Mouse (Mus musculus) embryonic facial prominence, embryonic 12.5 days (tissue): ENCODE data around the gene F3. TPM values are rescaled to one million over a fixed set of nuclear protein-coding genes. Genes with fewer than 3 reads are reported as not detected.
"Not testable (repeated sequence)": the region's sequence is repeated elsewhere in the genome, so short reads cannot be mapped to it uniquely, and the experiment has no call there.

Experiments used
- ATAC-seq: fragments of 200-750 bp; cut with Nextera tagmentation; 2 replicates; pipeline ENCODE4 v1.8.0; 2017; ENCODE audit not compliant: insufficient number of reproducible peaks, insufficient read depth, low FRiP score, low TSS enrichment
- H3K27ac ChIP-seq: fragments of 300-500 bp; sonication (generic); 2 replicates; pipeline ENCODE4 v1.5.1; 2016; ENCODE audit warnings: mild to moderate bottlenecking
- H3K27me3 ChIP-seq: fragments of 300-500 bp; sonication (generic); 2 replicates; pipeline ENCODE4 v1.6.1; 2016; ENCODE audit warnings: mild to moderate bottlenecking, moderate library complexity
- H3K36me3 ChIP-seq: fragments of 300-500 bp; sonication (generic); 2 replicates; pipeline ENCODE4 v1.6.1; 2016; ENCODE audit warnings: mild to moderate bottlenecking
- H3K4me1 ChIP-seq: fragments of 300-500 bp; sonication (generic); 2 replicates; pipeline ENCODE4 v1.6.1; 2016
- H3K4me2 ChIP-seq: fragments of 300-500 bp; sonication (generic); replicated peaks from 2 replicates; pipeline ENCODE4 v1.6.1; 2016; ENCODE audit warnings: mild to moderate bottlenecking, moderate library complexity
- H3K4me3 ChIP-seq: fragments of 300-500 bp; sonication (generic); 2 replicates; pipeline ENCODE4 v1.5.1; 2016; ENCODE audit warnings: mild to moderate bottlenecking
- H3K9ac ChIP-seq: fragments of 300-500 bp; sonication (generic); 2 replicates; pipeline ENCODE4 v1.6.1; 2016; ENCODE audit warnings: mild to moderate bottlenecking, moderate library complexity
- H3K9me3 ChIP-seq: fragments of 300-500 bp; sonication (generic); 2 replicates; pipeline ENCODE4 v1.6.1; 2016; ENCODE audit warnings: mild to moderate bottlenecking, moderate library complexity
- WGBS: fragments of 180-500 bp; shearing (Covaris S2); methylation state at CpG from one replicate; pipeline ENCODE4 v1.1.7; 2016; 5-methylcytosine and 5-hydroxymethylcytosine counted together
- polyA plus RNA-seq: library from polyadenylated mRNA; unstranded; fragments of >200 nt; fragmentation: Nextera tagmentation; extraction: Ambion mirVana; gene quantifications from 2 replicates; pipeline ENCODE4 v1.2.1, GENCODE M21; 2016

F3 gene
- polyA plus RNA-seq, 1 experiment from 2014 or later = 15.2 TPM

DNA sequence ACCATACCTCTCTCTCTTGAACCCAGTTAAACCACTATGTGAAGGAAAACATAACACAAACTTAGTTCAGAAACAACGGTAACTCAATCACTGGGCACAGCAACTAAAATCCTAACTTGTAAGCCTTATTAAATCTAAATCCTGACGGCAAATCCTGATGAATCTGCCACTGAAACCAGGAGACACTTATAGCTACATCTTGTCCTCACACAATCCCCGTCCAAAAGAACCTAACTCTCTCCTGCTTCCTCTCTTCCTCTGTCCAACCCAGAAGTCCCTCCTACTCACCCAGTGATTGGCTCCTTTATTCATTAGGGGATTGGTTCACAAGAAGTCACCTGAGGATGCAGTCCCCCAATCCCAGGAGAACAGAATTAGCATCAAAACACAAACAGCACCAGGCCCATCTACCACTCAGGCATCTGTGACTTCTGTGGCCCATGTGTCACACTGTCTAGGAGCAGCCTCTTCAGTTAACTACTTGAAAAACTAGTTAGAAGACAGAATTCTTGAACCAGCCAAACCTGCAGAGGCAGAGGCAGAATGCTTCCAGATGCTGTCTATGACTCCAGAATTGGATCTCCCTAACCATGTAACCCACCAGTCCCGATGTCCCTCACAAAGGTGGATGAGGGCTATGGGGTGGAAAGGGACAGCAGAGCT, 18.0 kb downstream of the F3 start:
- H3K27ac ChIP-seq, H3K4me2 ChIP-seq, H3K4me3 ChIP-seq, H3K27me3 ChIP-seq, H3K36me3 ChIP-seq, ATAC-seq, H3K4me1 ChIP-seq, H3K9me3 ChIP-seq, H3K9ac ChIP-seq: not testable (repeated sequence)
- WGBS = 85% methylated on average over 4 of the region's 4 CpGs

DNA sequence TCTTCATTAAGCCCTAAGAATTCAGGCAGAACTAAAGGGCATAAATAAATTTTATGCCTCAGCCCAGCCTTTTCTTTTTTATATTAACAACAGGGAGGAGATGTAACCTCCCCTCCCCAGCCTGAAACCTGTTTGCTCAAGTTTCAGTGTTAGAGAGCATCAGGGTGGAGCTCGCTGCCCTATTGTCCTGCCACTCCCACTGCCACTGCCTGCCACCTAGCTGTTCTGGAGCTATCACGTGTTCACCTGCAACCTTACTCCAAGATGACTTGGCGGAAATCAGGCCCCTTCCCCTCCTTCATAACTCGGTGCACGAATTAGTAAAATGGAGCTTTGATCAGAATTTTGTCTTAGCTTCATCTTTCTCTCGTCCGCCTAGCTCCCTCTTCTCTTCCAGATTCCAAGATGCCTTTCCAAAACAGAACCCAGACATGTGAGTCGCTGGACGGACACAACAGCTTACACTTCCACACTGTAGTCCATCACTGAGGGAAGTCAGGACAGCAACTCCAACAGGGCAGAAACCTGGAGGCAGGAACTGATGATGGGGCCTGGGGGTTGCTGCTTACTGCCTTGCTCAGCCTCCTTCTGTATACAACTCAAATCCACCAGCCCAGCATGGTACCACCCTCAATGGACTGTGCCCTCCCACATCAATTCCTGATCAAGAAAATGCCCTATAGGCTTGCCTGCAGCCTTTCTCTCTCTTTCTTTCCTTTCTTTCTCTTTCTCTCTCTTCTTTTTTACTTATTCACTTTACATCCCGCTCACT, 31.2 kb downstream of the F3 start:
- 81% methylated on average over 10 of the region's 10 CpGs for WGBS
- H3K4me2 ChIP-seq, H3K27me3 ChIP-seq, H3K36me3 ChIP-seq, H3K4me3 ChIP-seq, H3K4me1 ChIP-seq, ATAC-seq, H3K9me3 ChIP-seq, H3K9ac ChIP-seq: not testable (repeated sequence)
- H3K27ac ChIP-seq = 0 out of 2 replicates have a peak overlapping the region, but pooled peaks have one; percentile 41

- H3K4me1 ChIP-seq = peaks cover 6% of the 10 kb centered on the region
- H3K4me2 ChIP-seq = no peak overlapping the region
- no peak overlapping the region for H3K9ac ChIP-seq
- no peak overlapping the region for H3K4me3 ChIP-seq
- H3K27ac ChIP-seq = 0 out of 2 replicates have a peak overlapping the region, but pooled peaks have one; percentile 41
- H3K9me3 ChIP-seq = no peaks in the 10 kb centered on the region
- no peak for ATAC-seq
- no peaks in the 10 kb centered on the region for H3K27me3 ChIP-seq
- WGBS = 42% methylated on average over 3 of the region's 3 CpGs
- no peaks in the 10 kb centered on the region for H3K36me3 ChIP-seq
These were observed 31.8 kb downstream of the F3 start for GRCm38 (mm10) chr3:121755152-121755551.

DNA sequence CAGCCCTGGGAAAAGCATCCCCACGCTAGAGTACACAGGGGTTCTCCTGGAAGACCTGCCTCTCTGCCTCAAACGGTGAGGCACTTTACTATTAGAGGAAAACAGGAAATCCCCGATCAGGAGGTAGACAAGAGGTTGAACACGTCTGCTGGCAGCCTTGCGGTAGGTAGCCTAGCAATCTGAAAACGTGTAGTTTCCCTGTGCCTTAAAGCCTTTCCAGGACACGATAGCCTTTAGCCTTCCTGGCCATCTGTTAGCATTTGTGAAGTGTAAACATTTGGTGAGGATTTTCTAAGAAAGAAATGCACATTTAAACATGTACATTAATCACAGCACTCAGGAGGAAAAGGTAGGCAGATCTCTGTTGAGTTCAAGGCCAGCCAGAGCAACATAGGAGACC, 35.0 kb downstream of the F3 start:
- ATAC-seq = no peak
- WGBS = 53% methylated on average over 7 of the region's 7 CpGs
- Histone ChIP-seq H3K27me3 (no peaks in the 10 kb centered on the region), H3K9ac (no peak overlapping the region), H3K4me3 (no peak overlapping the region), H3K36me3 (no peaks in the 10 kb centered on the region), H3K4me2 (no peak overlapping the region), H3K4me1 (peaks cover 6% of the 10 kb centered on the region), H3K27ac (peak overlapping the region; percentile 41; the same call in 1 of the 2 replicates), H3K9me3 (no peaks in the 10 kb centered on the region)

GRCm38 (mm10) chr3:121762056-121762852, 38.9 kb downstream of the F3 start:
- H3K27ac ChIP-seq = no peak overlapping the region
- no peak overlapping the region for H3K4me2 ChIP-seq
- H3K27me3 ChIP-seq = no peaks in the 10 kb centered on the region
- H3K4me1 ChIP-seq = no peaks in the 10 kb centered on the region
- peaks cover 16% of the 10 kb centered on the region for H3K36me3 ChIP-seq
- no peak overlapping the region for H3K4me3 ChIP-seq
- 66% methylated on average over 4 of the region's 4 CpGs for WGBS
- no peaks in the 10 kb centered on the region for H3K9me3 ChIP-seq
- ATAC-seq = 0 out of 2 replicates have a peak, but pooled peaks have one; percentile 60
- H3K9ac ChIP-seq = no peak overlapping the region

GRCm38 (mm10) chr3:121766048-121766447, 42.7 kb downstream of the F3 start:
- Histone ChIP-seq H3K27me3 (no peaks in the 10 kb centered on the region), H3K27ac (no peak overlapping the region), H3K36me3 (peaks cover 40% of the 10 kb centered on the region), H3K4me1 (no peaks in the 10 kb centered on the region), H3K9ac (no peak overlapping the region), H3K9me3 (no peaks in the 10 kb centered on the region), H3K4me3 (no peak overlapping the region), H3K4me2 (no peak overlapping the region)
- no peak for ATAC-seq

DNA sequence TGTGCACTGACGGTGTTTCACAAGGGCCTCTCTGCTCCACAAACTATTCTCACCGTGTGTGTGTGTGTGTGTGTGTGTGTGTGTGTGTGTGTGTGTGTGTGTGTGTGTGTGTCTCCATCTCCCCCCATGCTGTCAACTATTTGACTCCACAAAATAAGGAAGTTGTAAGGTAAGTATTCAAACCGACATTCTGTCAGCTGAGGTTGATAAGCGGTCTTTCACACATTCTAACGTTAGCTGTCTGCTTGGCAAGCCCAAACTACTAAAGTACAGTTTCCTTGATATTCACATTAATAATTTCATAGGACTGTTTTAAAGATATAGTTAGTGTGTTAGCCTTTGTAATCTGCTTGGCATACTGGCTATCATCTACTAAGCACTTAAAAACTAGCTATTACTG, 43.5 kb downstream of the F3 start:
- H3K4me1 ChIP-seq = no peaks in the 10 kb centered on the region
- no peak overlapping the region for H3K4me2 ChIP-seq
- ATAC-seq = no peak
- no peaks in the 10 kb centered on the region for H3K9me3 ChIP-seq
- H3K4me3 ChIP-seq = no peak overlapping the region
- 90% methylated on average over 5 of the region's 5 CpGs for WGBS
- no peaks in the 10 kb centered on the region for H3K27me3 ChIP-seq
- H3K9ac ChIP-seq = no peak overlapping the region
- H3K36me3 ChIP-seq = peaks cover 45% of the 10 kb centered on the region
- no peak overlapping the region for H3K27ac ChIP-seq

- no peak for ATAC-seq
- no peak overlapping the region for H3K4me3 ChIP-seq
- H3K9ac ChIP-seq = no peak overlapping the region
- H3K27me3 ChIP-seq = no peaks in the 10 kb centered on the region
- no peak overlapping the region for H3K27ac ChIP-seq
- no peak overlapping the region for H3K4me2 ChIP-seq
- H3K4me1 ChIP-seq = no peaks in the 10 kb centered on the region
- H3K36me3 ChIP-seq = peaks cover 48% of the 10 kb centered on the region
- no peaks in the 10 kb centered on the region for H3K9me3 ChIP-seq
- WGBS = 96% methylated on average over 3 of the region's 3 CpGs
These were observed 45.4 kb downstream of the F3 start for GRCm38 (mm10) chr3:121768770-121769169.

GRCm38 (mm10) chr3:121773336-121773735, 50.0 kb downstream of the F3 start:
- not testable (repeated sequence) for H3K27ac ChIP-seq, H3K9me3 ChIP-seq, H3K4me2 ChIP-seq, H3K9ac ChIP-seq, H3K4me3 ChIP-seq, H3K4me1 ChIP-seq, H3K27me3 ChIP-seq, ATAC-seq
- 94% methylated on average over 4 of the region's 4 CpGs for WGBS
- H3K36me3 ChIP-seq = peaks cover 27% of the 10 kb centered on the region

DNA sequence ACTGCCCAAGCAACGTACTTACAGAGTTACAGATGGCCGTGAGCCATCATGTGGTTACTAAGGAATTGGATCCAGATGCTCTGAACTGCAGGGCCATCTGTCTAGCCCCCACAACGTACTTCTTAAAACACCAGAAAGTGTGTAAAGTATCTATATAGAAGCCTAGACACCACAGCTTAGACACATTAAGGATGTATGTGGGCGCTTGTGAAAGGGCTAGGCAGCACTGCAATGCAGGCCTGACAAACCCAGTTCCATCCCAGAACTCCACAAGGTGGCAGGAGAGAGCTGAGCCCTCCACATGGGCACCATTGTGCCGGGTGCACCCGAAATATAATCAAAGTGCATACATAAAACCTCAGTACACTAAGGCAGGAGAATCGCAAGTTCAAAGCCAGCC, 54.6 kb downstream of the F3 start:
- 25% methylated on average over 7 of the region's 7 CpGs for WGBS
- Histone ChIP-seq H3K4me1 (0 out of 2 replicates have a peak, but pooled peaks cover 10% of the 10 kb centered on the region), H3K36me3 (peaks cover 7% of the 10 kb centered on the region; the same call in 1 of the 2 replicates), H3K27me3 (no peaks in the 10 kb centered on the region), H3K9ac (no peak overlapping the region), H3K4me2 (no peak overlapping the region), H3K9me3 (no peaks in the 10 kb centered on the region), H3K4me3 (no peak overlapping the region), H3K27ac (peak overlapping the region; percentile 12; the same call in 1 of the 2 replicates)
- peak; percentile 93 for ATAC-seq

DNA sequence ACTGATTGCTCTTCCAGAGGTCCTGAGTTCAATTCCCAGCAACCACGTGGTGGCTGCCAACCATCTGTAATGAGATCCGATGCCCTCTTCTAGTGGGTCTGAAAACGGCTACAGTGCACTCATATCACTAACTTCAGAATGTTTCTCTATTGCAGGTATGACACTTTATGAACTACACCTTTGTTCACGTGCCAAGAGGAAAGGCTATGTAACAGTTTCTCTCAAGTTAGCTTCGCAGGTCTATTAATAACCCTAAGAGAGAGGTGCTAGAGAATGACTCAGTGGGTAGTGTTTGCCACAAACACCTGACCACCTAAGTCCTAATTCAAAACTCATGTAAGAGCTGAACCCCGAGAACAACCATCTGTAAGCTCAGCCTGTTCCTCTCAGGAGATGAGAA, 59.7 kb downstream of the F3 start:
- 89% methylated on average over 6 of the region's 6 CpGs for WGBS
- no peak overlapping the region for H3K4me3 ChIP-seq
- H3K27me3 ChIP-seq = no peaks in the 10 kb centered on the region
- no peak overlapping the region for H3K4me2 ChIP-seq
- H3K27ac ChIP-seq = no peak overlapping the region
- no peaks in the 10 kb centered on the region for H3K9me3 ChIP-seq
- no peak for ATAC-seq
- H3K9ac ChIP-seq = no peak overlapping the region
- H3K36me3 ChIP-seq = no peaks in the 10 kb centered on the region
- 0 out of 2 replicates have a peak, but pooled peaks cover 7% of the 10 kb centered on the region for H3K4me1 ChIP-seq
